Mouse (Mus musculus): ENCODE measurements around the gene Osbpl8. TPM values are rescaled to one million over a fixed set of nuclear protein-coding genes. Genes with fewer than 3 reads are reported as not detected.

Gene Osbpl8
- polyA plus RNA-seq, 1 experiment from 2014 or later: 10.6 TPM

DNA sequence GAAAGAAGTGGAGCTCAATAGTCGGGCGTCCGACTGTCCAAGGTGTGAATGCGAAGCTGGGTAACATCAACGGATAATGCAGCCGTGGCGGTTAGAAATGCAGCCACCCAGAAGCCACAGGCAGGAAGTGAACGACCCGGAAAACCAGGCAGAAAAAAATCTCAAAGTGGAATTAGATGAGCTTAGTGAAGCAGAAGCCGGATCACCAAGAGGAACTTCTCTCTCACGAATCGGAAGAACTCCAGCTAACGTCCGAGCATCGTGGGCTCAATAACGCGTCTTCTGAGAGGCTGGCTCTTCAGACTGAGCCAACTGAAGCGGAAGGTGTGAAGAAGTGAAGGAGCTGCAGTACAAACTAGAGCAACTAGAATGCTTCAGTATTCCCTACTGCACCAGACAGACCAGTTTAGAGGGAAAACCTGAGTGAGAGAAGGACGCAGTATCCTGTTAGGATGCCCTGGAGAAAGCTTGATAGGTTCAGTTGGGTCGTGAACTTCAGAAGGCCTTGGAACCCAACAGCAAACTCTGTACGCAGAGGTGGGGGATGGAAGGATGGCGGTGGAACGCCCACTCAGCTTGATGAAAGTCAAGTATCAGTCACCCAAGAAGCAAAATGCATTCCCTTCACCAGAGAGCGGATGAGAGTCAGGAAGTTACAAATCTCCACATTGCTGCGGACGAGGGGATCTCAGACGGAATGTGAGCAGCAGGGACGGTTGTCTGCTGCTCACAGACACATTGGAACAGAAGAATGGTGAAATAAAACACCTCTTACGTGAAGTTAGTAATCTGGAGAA, 8.0 kb upstream of the Osbpl8 start:
- Histone ChIP-seq H3K4me2 (replicated peaks) (no peak overlapping the region), H3K4me1 (no peaks in the 10 kb centered on the region), H3K4me3 (no peak overlapping the region), H3K27me3 (no peaks in the 10 kb centered on the region), H3K36me3 (no peaks in the 10 kb centered on the region), H3K27ac (no peak overlapping the region), H3K9me3 (no peaks in the 10 kb centered on the region; the same call in 1 of the 2 replicates), H3K9ac (no peak overlapping the region)
- ATAC-seq (ENCODE audit: low FRiP score, low read depth): no peak
- WGBS: 82% methylated on average over 29 of the region's 29 CpGs

DNA sequence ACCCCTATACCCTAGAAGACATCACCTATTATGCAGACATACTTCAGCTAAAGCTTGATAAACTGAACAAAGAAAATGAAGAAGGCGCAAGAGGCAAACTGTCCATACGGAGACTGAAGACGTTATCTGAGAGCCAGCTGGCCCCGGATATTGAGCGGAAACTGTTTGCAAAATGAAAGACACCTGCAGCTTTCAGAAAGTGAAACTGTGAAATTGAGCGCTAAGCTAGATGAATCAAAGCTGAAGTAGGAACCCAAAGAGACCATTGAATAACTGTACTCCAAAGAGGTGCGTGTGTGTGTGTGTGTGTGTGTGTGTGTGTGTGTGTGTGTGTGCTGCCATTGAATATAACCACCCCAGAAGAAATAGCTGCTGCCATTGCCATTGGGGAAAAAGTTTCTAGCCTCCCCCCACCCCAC, 7.3 kb upstream of the Osbpl8 start:
- ATAC-seq (ENCODE audit: low FRiP score, low read depth): no peak
- no peaks in the 10 kb centered on the region for H3K4me1 ChIP-seq
- no peak overlapping the region for H3K27ac ChIP-seq
- no peaks in the 10 kb centered on the region; the same call in 1 of the 2 replicates for H3K9me3 ChIP-seq
- H3K4me2 ChIP-seq (replicated peaks): no peak overlapping the region
- WGBS: 75% methylated on average over 7 of the region's 7 CpGs
- no peak overlapping the region for H3K4me3 ChIP-seq
- H3K9ac ChIP-seq: no peak overlapping the region
- no peaks in the 10 kb centered on the region for H3K36me3 ChIP-seq
- H3K27me3 ChIP-seq: no peaks in the 10 kb centered on the region

DNA sequence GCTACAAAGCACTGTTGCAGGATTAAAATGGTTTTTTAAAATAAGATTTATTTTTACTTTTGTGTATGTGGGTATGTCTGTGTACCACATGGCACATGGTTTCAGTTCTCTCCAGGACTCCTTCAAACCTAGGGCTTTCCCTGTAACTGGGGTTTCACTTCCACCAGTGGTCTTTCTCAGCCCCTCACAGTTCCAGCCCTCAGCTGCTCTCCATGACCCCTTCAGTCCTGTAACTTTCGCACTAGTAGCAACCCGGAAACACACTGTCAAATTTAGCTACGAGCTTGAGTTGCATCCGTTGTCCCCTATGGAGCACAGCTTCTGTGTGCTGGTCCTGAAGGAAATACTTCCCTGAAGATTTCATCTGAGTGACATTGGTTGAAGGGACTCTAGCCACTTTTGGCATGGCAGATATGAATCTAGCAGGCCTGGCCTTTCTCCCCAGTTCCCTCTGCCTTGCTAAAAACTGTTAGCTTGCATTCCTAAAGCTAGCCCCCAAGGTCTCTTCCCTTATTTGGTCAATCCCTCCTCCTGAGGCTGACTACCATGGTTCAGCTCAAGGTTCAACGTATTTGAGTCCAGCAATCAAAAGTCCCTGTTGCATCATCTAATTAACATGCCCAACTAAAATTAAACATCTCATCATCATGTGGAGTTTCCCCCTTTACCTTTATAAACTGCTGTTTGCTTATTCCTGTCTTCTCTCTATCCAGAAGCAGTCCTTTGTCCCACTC, 4.6 kb upstream of the Osbpl8 start:
- Histone ChIP-seq H3K9ac (no peak overlapping the region), H3K4me3 (no peak overlapping the region), H3K4me1 (peaks cover 4% of the 10 kb centered on the region; the same call in 1 of the 2 replicates), H3K27me3 (no peaks in the 10 kb centered on the region), H3K9me3 (no peaks in the 10 kb centered on the region), H3K4me2 (replicated peaks) (no peak overlapping the region), H3K27ac (no peak overlapping the region), H3K36me3 (no peaks in the 10 kb centered on the region)
- ATAC-seq (ENCODE audit: low FRiP score, low read depth): no peak
- 76% methylated on average over 5 of the region's 5 CpGs for WGBS

GRCm38 (mm10) chr10:111160540-111160939, 4.0 kb upstream of the Osbpl8 start:
- no peaks in the 10 kb centered on the region for H3K36me3 ChIP-seq
- no peak overlapping the region for H3K27ac ChIP-seq
- H3K27me3 ChIP-seq: no peaks in the 10 kb centered on the region
- no peak overlapping the region for H3K4me3 ChIP-seq
- ATAC-seq (ENCODE audit: low FRiP score, low read depth): no peak
- H3K9me3 ChIP-seq: no peaks in the 10 kb centered on the region
- peaks cover 4% of the 10 kb centered on the region; the same call in 1 of the 2 replicates for H3K4me1 ChIP-seq
- H3K4me2 ChIP-seq (replicated peaks): no peak overlapping the region
- WGBS: 96% methylated on average over 3 of the region's 3 CpGs
- no peak overlapping the region for H3K9ac ChIP-seq

DNA sequence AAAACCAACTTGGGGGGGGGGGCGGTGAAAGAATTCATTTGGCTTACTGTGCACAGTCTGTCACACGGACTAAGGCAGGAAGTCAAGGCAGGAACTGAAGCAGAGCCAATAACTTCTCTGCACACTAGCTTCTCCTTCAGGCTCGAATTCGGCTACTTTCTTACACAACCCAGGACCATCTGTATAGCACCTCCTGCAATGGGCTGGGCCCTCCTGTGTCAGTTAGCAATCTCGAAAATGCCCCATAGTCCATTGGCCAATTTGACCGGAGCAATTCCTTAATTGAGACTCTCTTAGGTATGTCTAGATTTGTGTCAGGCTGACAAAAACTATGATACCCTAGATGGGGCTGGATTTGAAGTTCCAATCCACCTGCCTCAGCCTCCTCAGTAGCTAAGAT, 3.2 kb upstream of the Osbpl8 start:
- no peaks in the 10 kb centered on the region for H3K27me3 ChIP-seq
- 81% methylated on average over 6 of the region's 6 CpGs for WGBS
- H3K4me2 ChIP-seq (replicated peaks): no peak overlapping the region
- H3K9me3 ChIP-seq: no peaks in the 10 kb centered on the region
- no peak overlapping the region for H3K4me3 ChIP-seq
- no peak overlapping the region for H3K9ac ChIP-seq
- H3K36me3 ChIP-seq: no peaks in the 10 kb centered on the region
- H3K4me1 ChIP-seq: peaks cover 5% of the 10 kb centered on the region
- H3K27ac ChIP-seq: no peak overlapping the region
- ATAC-seq (ENCODE audit: low FRiP score, low read depth): no peak

GRCm38 (mm10) chr10:111163025-111163424, 1.5 kb upstream of the Osbpl8 start:
- 80% methylated on average over 3 of the region's 3 CpGs for WGBS

GRCm38 (mm10) chr10:111163601-111164240, 831 bp upstream of the Osbpl8 start:
- H3K9ac ChIP-seq: peak overlapping the region; percentile 94; the same call in 1 of the 2 replicates
- no peak for ATAC-seq (ENCODE audit: low FRiP score, low read depth)
- H3K36me3 ChIP-seq: no peaks in the 10 kb centered on the region

More at GRCm38 (mm10) chr10:111163025-111163424, 1.5 kb upstream of the Osbpl8 start:
- H3K4me1 ChIP-seq: peaks cover 9% of the 10 kb centered on the region
- ATAC-seq (ENCODE audit: low FRiP score, low read depth): no peak
- H3K4me2 ChIP-seq (replicated peaks): no peak overlapping the region
- H3K27ac ChIP-seq: no peak overlapping the region
- H3K9me3 ChIP-seq: no peaks in the 10 kb centered on the region
- H3K27me3 ChIP-seq: no peaks in the 10 kb centered on the region
- H3K4me3 ChIP-seq: no peak overlapping the region
- H3K9ac ChIP-seq: no peak overlapping the region
- H3K36me3 ChIP-seq: no peaks in the 10 kb centered on the region

DNA sequence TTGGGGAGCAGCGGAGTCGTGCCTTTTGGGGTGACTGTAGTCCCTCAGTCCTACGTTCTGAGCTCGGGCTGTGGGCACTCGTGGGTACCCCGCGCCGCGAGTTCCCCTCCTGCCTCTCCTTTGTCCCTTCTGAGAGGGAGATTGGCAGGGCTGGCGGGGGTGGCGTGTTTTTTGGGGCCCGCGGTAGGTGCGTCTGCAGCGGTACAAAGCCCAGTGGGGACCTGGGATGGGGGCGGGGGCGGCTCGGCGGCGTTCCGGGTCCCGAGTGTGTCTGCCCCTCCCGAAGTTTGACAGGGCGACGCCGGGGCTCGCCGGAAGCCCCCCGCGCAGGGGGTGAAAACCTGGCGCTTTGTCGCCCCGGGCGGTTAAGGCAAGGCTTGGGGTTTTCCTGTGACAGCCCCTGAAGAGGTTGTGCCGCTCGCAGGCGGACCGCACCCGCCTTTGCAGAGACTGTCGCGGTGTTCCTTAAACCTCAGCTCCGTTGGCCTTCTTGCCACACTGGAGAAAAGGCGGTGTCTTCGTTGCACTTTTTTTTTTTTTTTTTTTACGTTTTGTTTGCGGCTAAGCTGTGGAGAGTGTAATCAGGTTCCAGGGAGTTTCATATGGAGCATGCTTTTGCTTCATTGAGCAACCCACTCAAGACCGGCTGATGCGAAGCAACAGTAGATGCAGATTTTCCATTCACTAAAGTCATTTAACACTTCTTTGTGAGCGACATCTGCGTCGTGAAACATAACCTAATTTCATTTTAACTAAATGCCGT, 848 bp downstream of the Osbpl8 start:
- Histone ChIP-seq H3K9ac (peak overlapping the region; percentile 94), H3K27ac (peak overlapping the region; percentile 91), H3K9me3 (no peaks in the 10 kb centered on the region), H3K4me1 (peaks cover 9% of the 10 kb centered on the region), H3K4me3 (peak overlapping the region; percentile 93), H3K4me2 (replicated peaks) (peak overlapping the region; percentile 72), H3K36me3 (no peaks in the 10 kb centered on the region), H3K27me3 (no peaks in the 10 kb centered on the region)
- under 1% methylated on average over 52 of the region's 52 CpGs for WGBS
- peak; percentile 43 for ATAC-seq (ENCODE audit: low FRiP score, low read depth)

More at GRCm38 (mm10) chr10:111163601-111164240, 831 bp upstream of the Osbpl8 start:
- H3K27me3 ChIP-seq: no peaks in the 10 kb centered on the region
- WGBS: 27% methylated on average over 9 of the region's 9 CpGs
- no peaks in the 10 kb centered on the region for H3K9me3 ChIP-seq
- H3K4me2 ChIP-seq (replicated peaks): peak overlapping the region; percentile 72
- H3K4me1 ChIP-seq: peaks cover 9% of the 10 kb centered on the region
- peak overlapping the region; percentile 77 for H3K27ac ChIP-seq
- peak overlapping the region; percentile 93 for H3K4me3 ChIP-seq

- no peak overlapping the region for H3K27ac ChIP-seq
- no peaks in the 10 kb centered on the region for H3K27me3 ChIP-seq
- H3K4me2 ChIP-seq (replicated peaks): peak overlapping the region; percentile 72
- H3K4me1 ChIP-seq: peaks cover 9% of the 10 kb centered on the region
- 0 out of 2 replicates have a peak overlapping the region, but pooled peaks have one; percentile 94 for H3K9ac ChIP-seq
- WGBS: 9% methylated on average over 4 of the region's 4 CpGs
- peak overlapping the region; percentile 93 for H3K4me3 ChIP-seq
- no peak for ATAC-seq (ENCODE audit: low FRiP score, low read depth)
- H3K36me3 ChIP-seq: no peaks in the 10 kb centered on the region
- H3K9me3 ChIP-seq: no peaks in the 10 kb centered on the region
Observed at GRCm38 (mm10) chr10:111166057-111166841, 1.7 kb downstream of the Osbpl8 start.

DNA sequence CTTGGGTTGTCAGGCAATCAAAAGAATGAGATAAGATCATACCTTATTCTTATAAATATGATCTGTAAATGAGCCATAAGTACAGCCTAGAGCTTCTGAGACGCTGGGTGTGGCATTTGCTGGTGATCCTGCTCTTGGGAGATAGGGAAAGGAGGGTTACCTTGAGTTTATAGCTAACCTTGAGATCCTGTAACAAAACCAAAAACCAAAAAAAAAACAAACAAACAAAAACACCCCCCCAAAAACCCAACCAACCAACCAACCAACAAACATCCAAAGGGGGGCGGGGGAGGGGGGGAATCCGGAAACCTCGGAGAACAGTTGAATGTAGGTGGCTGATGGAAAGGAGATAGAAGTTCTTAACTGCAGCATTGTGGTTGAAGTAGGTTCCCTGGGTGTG, 2.9 kb downstream of the Osbpl8 start:
- H3K27ac ChIP-seq: no peak overlapping the region
- WGBS: 93% methylated on average over 4 of the region's 4 CpGs
- H3K9me3 ChIP-seq: no peaks in the 10 kb centered on the region
- no peak overlapping the region for H3K4me2 ChIP-seq (replicated peaks)
- H3K9ac ChIP-seq: no peak overlapping the region
- H3K4me1 ChIP-seq: peaks cover 16% of the 10 kb centered on the region
- H3K27me3 ChIP-seq: no peaks in the 10 kb centered on the region
- no peak overlapping the region for H3K4me3 ChIP-seq
- ATAC-seq (ENCODE audit: low FRiP score, low read depth): no peak
- no peaks in the 10 kb centered on the region for H3K36me3 ChIP-seq

GRCm38 (mm10) chr10:111168305-111168704, 3.8 kb downstream of the Osbpl8 start:
- peaks cover 16% of the 10 kb centered on the region for H3K4me1 ChIP-seq
- no peak overlapping the region for H3K27ac ChIP-seq
- no peak overlapping the region for H3K4me2 ChIP-seq (replicated peaks)
- no peak overlapping the region for H3K4me3 ChIP-seq
- H3K9ac ChIP-seq: no peak overlapping the region
- WGBS: 88% methylated on average over 3 of the region's 3 CpGs
- H3K27me3 ChIP-seq: no peaks in the 10 kb centered on the region
- no peaks in the 10 kb centered on the region for H3K36me3 ChIP-seq
- ATAC-seq (ENCODE audit: low FRiP score, low read depth): no peak
- H3K9me3 ChIP-seq: no peaks in the 10 kb centered on the region

All from limb, embryonic 13.5 days (tissue).